Mouse (Mus musculus): ENCODE data around the gene Dmbx1.

Gene Dmbx1

DNA sequence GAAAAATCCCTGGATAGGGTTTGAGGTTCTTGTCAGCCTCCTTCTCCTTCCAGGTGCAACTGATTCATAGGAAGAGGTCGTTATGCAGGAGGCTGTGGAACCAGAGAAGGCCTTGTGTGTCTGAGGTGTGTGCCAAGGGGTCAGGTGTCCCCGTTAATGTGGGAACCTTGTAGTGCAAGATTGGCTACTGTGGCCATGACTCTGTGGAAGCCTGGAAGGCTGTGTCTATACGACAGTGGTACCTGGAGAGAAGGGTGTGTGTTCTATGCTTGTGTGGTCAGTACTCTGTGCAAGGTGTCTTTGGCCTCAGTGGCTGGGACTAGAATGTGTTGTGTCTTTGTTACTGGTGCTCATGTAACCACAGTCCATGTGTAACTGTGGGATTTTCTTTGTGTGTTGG lies 955 bp upstream of the Dmbx1 start:
- DNase-seq (ENCODE audit: low read depth, low spot score), result no peak

GRCm38 (mm10) chr4:115938276-115939160 lies 1.2 kb downstream of the Dmbx1 start:
- no peak for DNase-seq (ENCODE audit: low read depth, low spot score)

GRCm38 (mm10) chr4:115937061-115937976 lies 2.4 kb downstream of the Dmbx1 start:
- DNase-seq (ENCODE audit: low read depth, low spot score), result no peak

DNA sequence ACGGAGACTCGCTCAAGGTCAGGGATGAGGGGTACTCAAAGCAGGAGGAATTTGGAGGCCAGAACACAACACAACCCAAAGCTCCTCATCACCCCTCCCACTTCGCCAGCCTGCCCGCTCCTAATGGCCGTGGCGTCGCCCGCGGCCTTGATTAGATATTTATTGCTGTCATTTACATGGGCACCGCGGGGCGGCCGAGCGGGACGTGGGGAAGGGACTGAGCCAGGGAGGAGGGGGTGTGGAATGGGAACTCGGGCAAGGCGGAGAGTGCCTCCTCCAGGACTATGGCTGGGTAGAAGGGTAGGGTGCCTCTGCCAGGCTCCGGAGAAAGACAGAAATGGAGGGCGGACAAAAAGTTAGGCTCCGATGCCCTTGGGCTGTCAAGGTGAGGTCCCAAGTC lies 3.1 kb downstream of the Dmbx1 start:
- DNase-seq (ENCODE audit: low read depth, low spot score), result no peak

GRCm38 (mm10) chr4:115935835-115936581 lies 3.7 kb downstream of the Dmbx1 start:
- no peak for DNase-seq (ENCODE audit: low read depth, low spot score)

- no peak for DNase-seq (ENCODE audit: low read depth, low spot score)
These were observed 8.1 kb downstream of the Dmbx1 start for GRCm38 (mm10) chr4:115931556-115932088.

GRCm38 (mm10) chr4:115927637-115928036 lies 12.1 kb downstream of the Dmbx1 start:
- DNase-seq (ENCODE audit: low read depth, low spot score), result no peak

DNA sequence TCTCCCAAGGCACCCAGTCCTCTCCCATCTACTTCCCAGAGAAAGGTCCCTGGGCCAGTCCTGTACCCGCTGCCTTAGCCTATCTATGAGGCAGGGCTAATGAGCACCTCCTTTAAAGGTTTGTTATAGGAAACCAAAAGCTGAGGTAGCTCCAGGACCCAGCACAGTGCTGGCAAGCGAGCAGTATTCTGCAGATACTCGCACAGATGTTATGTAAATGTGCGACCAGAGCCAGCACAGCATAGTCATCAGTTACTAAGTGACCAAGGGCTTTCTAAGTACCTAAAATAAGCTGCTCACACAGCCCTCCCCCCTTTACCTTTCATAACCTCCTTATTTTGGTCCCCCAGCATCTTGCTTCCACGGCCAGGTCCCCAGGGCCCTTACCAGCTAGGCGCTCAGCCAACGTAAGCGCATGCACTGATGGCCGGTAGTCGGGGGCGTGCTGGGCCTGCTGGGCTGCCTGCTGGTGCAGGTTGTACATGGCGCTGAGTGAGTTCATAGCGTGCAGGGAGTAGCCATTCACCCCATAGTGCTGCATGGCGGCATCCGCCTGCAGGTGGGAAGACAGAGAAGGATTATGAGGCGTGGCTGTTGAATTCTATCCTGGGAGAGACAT lies 16.4 kb downstream of the Dmbx1 start:
- no peak for DNase-seq (ENCODE audit: low read depth, low spot score)

- DNase-seq (ENCODE audit: low read depth, low spot score), result no peak
These were observed 17.0 kb downstream of the Dmbx1 start for GRCm38 (mm10) chr4:115922688-115923087.

- DNase-seq (ENCODE audit: low read depth, low spot score), result no peak
These were observed 19.8 kb downstream of the Dmbx1 start for GRCm38 (mm10) chr4:115919911-115920310.

GRCm38 (mm10) chr4:115911586-115911985 lies 28.1 kb downstream of the Dmbx1 start:
- DNase-seq (ENCODE audit: low read depth, low spot score), result no peak

DNA sequence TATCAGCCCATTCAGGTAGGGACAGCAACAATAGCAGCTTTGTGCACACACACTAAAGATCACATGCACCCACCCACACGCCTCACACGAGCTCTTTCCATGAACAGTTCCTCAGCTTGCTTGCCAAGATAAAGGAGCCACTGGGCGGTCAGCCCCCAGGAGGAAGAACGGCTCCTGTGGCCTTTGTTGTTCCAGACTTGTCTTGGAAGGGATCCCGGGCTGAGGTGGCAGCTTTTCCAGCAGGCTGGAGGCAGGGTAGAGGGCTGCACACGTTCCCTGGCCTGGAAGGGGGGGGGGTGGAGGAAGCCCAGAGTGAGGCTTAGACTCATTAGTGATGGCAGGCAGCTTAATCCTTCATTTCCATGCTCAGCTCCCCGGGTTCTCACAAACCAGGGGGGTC lies 31.1 kb downstream of the Dmbx1 start:
- no peak for DNase-seq (ENCODE audit: low read depth, low spot score)

GRCm38 (mm10) chr4:115907994-115908393 lies 31.7 kb downstream of the Dmbx1 start:
- DNase-seq (ENCODE audit: low read depth, low spot score), result no peak

DNA sequence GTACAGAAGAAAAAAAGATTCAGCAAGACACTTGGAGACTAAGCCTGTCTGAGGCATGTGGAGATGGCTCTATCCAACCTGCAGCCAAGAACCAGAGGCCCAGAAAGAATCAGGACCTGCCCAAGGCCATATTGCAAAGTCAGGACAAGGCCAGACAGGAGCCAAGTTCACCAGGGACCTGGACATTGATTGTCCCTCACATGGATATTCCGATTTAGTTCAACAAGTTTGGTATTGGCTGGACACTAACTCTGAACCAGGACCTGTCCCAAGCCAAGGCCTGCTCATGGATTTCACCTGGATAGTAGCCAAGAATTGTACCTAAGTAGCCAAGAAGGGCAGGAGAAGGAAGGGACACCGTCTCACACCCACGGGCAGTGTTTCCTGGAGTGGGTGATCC lies 32.9 kb downstream of the Dmbx1 start:
- DNase-seq (ENCODE audit: low read depth, low spot score), result no peak

DNA sequence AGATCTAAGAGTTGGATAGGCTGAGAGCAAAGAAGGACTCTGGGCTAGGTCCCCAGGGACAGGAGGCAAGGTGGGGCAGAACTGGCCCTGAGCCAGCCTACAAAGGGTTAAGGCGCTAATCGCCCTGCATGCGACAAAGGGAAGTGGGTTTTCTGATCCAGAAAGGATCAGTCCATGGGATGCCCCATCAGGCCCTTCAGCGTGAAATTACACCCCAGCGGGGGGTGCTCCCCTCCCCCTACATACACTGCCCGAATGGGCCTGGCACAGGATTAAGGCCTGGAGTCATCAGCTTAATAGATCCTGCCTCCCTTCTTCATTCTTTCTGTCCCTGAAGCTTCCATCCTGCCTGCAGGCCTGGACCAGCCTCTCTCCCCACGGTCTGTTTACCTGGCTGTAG lies 34.0 kb downstream of the Dmbx1 start:
- no peak for DNase-seq (ENCODE audit: low read depth, low spot score)

DNA sequence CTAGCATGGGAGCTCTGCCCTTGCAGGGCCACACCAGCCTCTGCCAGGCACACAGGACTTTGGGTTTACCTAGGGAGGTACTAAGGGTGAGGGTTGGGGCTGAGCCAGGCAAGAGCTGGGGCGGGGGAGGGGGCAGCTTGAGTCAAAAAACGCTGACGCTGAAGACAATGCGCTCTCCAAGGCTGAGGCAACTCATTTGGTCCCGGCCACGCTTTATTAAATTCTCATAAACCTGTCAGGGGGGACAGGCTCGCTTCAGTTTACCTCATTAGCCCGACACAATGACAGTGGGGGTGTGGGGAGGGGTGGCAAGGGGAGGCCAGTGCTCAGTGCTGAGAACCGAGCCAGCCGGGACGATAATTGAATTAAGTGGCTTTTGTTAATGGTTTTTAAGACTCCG lies 35.4 kb downstream of the Dmbx1 start:
- DNase-seq (ENCODE audit: low read depth, low spot score), result no peak

- peak; percentile 65 for DNase-seq (ENCODE audit: low read depth, low spot score)
These were observed 36.9 kb downstream of the Dmbx1 start for GRCm38 (mm10) chr4:115902816-115903215.

- DNase-seq (ENCODE audit: low read depth, low spot score), result no peak
These were observed 41.7 kb downstream of the Dmbx1 start for GRCm38 (mm10) chr4:115897901-115898631.

- DNase-seq (ENCODE audit: low read depth, low spot score), result no peak
These were observed 45.4 kb downstream of the Dmbx1 start for GRCm38 (mm10) chr4:115894281-115894680.

GRCm38 (mm10) chr4:115890553-115890952 lies 49.2 kb downstream of the Dmbx1 start, which contains the start of gene 6430628N08Rik:
6430628N08Rik (plus strand) TSS chr4:115890665.
- no peak for DNase-seq (ENCODE audit: low read depth, low spot score)
